Mouse (Mus musculus) MEL (cell line): ENCODE data around the gene Col12a1. TPM values are rescaled to one million over a fixed set of nuclear protein-coding genes. Genes with fewer than 3 reads are reported as not detected.

Experiments
- DNase-seq: peaks from one replicate; pipeline ENCODE4 v3.0.0; 2011; ENCODE audit warnings: low read depth, low spot score
- H3K27ac ChIP-seq: 2 replicates; pipeline ENCODE4 v1.5.1; 2012; ENCODE audit warnings: low read depth, mild to moderate bottlenecking, control low read depth, low read length, moderate library complexity; ENCODE audit not compliant: control insufficient read depth
- H3K27me3 ChIP-seq, 2 experiments: fragments of 150-350 bp in 1 of 2; sonication (generic) in 1 of 2; 2 replicates each; pipeline ENCODE4 v1.6.1; 2012; ENCODE audit warnings: low read length in 2 of 2, mild to moderate bottlenecking in 2 of 2, improper control_type of control experiment in 1 of 2, moderate library complexity in 1 of 2; ENCODE audit not compliant: insufficient read depth in 2 of 2, control insufficient read depth in 1 of 2
- H3K36me3 ChIP-seq, 2 experiments: 2 replicates each; pipeline ENCODE4 v1.6.1; 2012 to 2014; ENCODE audit warnings: low read length in 2 of 2, improper control_type of control experiment in 1 of 2, inconsistent platforms in 1 of 2, mild to moderate bottlenecking in 1 of 2; ENCODE audit not compliant: insufficient read depth in 2 of 2, control insufficient read depth in 1 of 2
- H3K4me1 ChIP-seq, 2 experiments: fragments of 150-350 bp in 1 of 2; sonication (generic) in 1 of 2; 2 replicates each; pipeline ENCODE4 v1.6.1; 2012; ENCODE audit warnings: low read length in 2 of 2, improper control_type of control experiment in 1 of 2, mild to moderate bottlenecking in 1 of 2; ENCODE audit not compliant: insufficient read depth in 2 of 2, control insufficient read depth in 1 of 2
- H3K4me3 ChIP-seq, 2 experiments: fragments of 150-350 bp in 1 of 2; sonication (generic) in 1 of 2; 2 replicates each; pipeline ENCODE4 v1.5.1; 2012; ENCODE audit warnings: low read depth in 2 of 2, low read length in 2 of 2, mild to moderate bottlenecking in 2 of 2, moderate library complexity in 2 of 2, control low read depth in 1 of 2, improper control_type of control experiment in 1 of 2; ENCODE audit not compliant: control insufficient read depth in 1 of 2, insufficient read depth in 1 of 2
- H3K79me2 ChIP-seq: 2 replicates; pipeline ENCODE4 v1.6.1; 2012; ENCODE audit warnings: mild to moderate bottlenecking, low read length, moderate library complexity; ENCODE audit not compliant: control insufficient read depth, poor library complexity, insufficient read depth
- H3K9ac ChIP-seq: 2 replicates; pipeline ENCODE4 v1.6.1; 2012; ENCODE audit warnings: low read depth, mild to moderate bottlenecking, control low read depth, low read length, moderate library complexity; ENCODE audit not compliant: control insufficient read depth, poor library complexity, severe bottlenecking
- H3K9me3 ChIP-seq: fragments of 150-350 bp; sonication (generic); replicated peaks from 2 replicates; pipeline ENCODE4 v1.6.1; 2012; ENCODE audit warnings: mild to moderate bottlenecking, low read length, improper control_type of control experiment, moderate library complexity; ENCODE audit not compliant: insufficient read depth
- MAZ ChIP-seq: IDR thresholded peaks from 2 replicates; pipeline ENCODE4 v1.6.1; 2012; ENCODE audit warnings: low read depth, mild to moderate bottlenecking, inconsistent platforms, low read length, improper control_type of control experiment
- POLR2A ChIP-seq, 2 experiments: IDR thresholded peaks; 2 replicates each; pipeline ENCODE4 v1.6.1; 2011 to 2012; ENCODE audit warnings: low read length in 2 of 2, mild to moderate bottlenecking in 2 of 2, control low read depth in 1 of 2, improper control_type of control experiment in 1 of 2, low read depth in 1 of 2, moderate library complexity in 1 of 2; ENCODE audit not compliant: control insufficient read depth in 1 of 2, insufficient read depth in 1 of 2, poor library complexity in 1 of 2
- POLR2AphosphoS2 ChIP-seq: IDR thresholded peaks from 2 replicates; pipeline ENCODE4 v1.6.1; 2011; ENCODE audit warnings: low read length, improper control_type of control experiment
- RAD21 ChIP-seq: IDR thresholded peaks from 2 replicates; pipeline ENCODE4 v1.6.1; 2011; ENCODE audit warnings: mild to moderate bottlenecking, low read depth, low read length, improper control_type of control experiment
- UBTF ChIP-seq: IDR thresholded peaks from 2 replicates; pipeline ENCODE4 v1.6.1; 2012; ENCODE audit warnings: low read depth, mild to moderate bottlenecking, inconsistent platforms, low read length, improper control_type of control experiment, moderate library complexity, borderline replicate concordance; ENCODE audit not compliant: insufficient read depth
- polyA plus RNA-seq, 2 experiments: library from polyadenylated mRNA; stranded (reverse) in 1 of 2; unstranded in 1 of 2; fragments of >175 nt in 1 of 2; fragments of >200 nt in 1 of 2; gene quantifications; 2 replicates each; pipeline versions ENCODE4 v1.2.1 to v1.2.4; 2012; ENCODE audit warnings: low replicate concordance in 2 of 2, low read depth in 1 of 2; ENCODE audit not compliant: insufficient read length in 2 of 2, insufficient read depth in 1 of 2, missing spikeins in 1 of 2
- total RNA-seq: library from RNA; depleted of rRNA; stranded (reverse); fragments of 300-350 nt; gene quantifications from 2 replicates; pipeline ENCODE4 v1.2.3, GENCODE M21; 2012; rRNA removed

The Col12a1 gene
- total and polyA plus RNA-seq, 3 experiments: 0.13 TPM; not detected in 2

- Histone ChIP-seq H3K9ac (no peak overlapping the region), H3K79me2 (no peaks in the 10 kb centered on the region), H3K36me3 (no peaks in the 10 kb centered on the region), H3K4me1 (no peaks in the 10 kb centered on the region), H3K9me3 (no peaks in the 10 kb centered on the region), H3K27ac (no peak overlapping the region), H3K4me3 (no peak overlapping the region), H3K27me3 (no peaks in the 10 kb centered on the region)
- TF ChIP-seq POLR2A (IDR thresholded peaks at IDR 0.05; ENCODE audit: control insufficient read depth in 1 of 2, insufficient read depth in 1 of 2, low read depth in 1 of 2, low read length in 2 of 2, poor library complexity in 1 of 2) (no peak), UBTF (no peak), RAD21 (no peak), POLR2AphosphoS2 (no peak), MAZ (no peak)
- no peak for DNase-seq
Observed at GRCm38 (mm10) chr9:79553297-79553696, 165.3 kb downstream of the Col12a1 start.

Other genes with a start within 250 kb of the Col12a1 start
- gene Cox7a2, start 41.0 kb upstream of the Col12a1 start, total RNA-seq: 393 and 439 TPM in 2 replicates
- 100 to 1,000 TPM in 1 of 2 experiments, not detected in 1; 381 TPM for gene Cox7a2, start 41.0 kb upstream of the Col12a1 start, polyA plus RNA-seq
- gene Tmem30a, start 74.7 kb upstream of the Col12a1 start, total RNA-seq: 19.3 and 21.9 TPM in 2 replicates
- gene Tmem30a, start 74.7 kb upstream of the Col12a1 start, polyA plus RNA-seq: 10 to 100 TPM in 1 of 2 experiments, not detected in 1; 25.8 TPM